Mouse (Mus musculus) megakaryocyte, embryonic 14.5 days (primary cell): ENCODE results near the gene Eps8l2. TPM values are rescaled to one million over a fixed set of nuclear protein-coding genes. Genes with fewer than 3 reads are reported as not detected.

Source experiments
- H3K27me3 ChIP-seq: replicated peaks from 2 replicates; pipeline ENCODE3; 2012; ENCODE audit warnings: inconsistent platforms
- H3K36me3 ChIP-seq: replicated peaks from 2 replicates; pipeline ENCODE3; 2012; ENCODE audit warnings: low read length, inconsistent platforms, mixed read lengths
- H3K4me1 ChIP-seq: 2 replicates; pipeline ENCODE4 v1.6.1; 2012; ENCODE audit warnings: inconsistent platforms
- H3K4me3 ChIP-seq: replicated peaks from 2 replicates; pipeline ENCODE3; 2012; ENCODE audit warnings: moderate library complexity, mild to moderate bottlenecking, inconsistent platforms
- H3K9me3 ChIP-seq: 2 replicates; pipeline ENCODE4 v1.6.1; 2012; ENCODE audit warnings: inconsistent platforms
- FLI1 ChIP-seq: IDR thresholded peaks from 2 replicates; pipeline ENCODE4 v1.6.1; 2012; ENCODE audit warnings: low read length, inconsistent platforms, mixed read lengths
- GATA1 ChIP-seq: IDR thresholded peaks from 3 replicates; pipeline ENCODE4 v1.6.1; 2012; ENCODE audit warnings: mixed read lengths, low read length, inconsistent platforms, borderline replicate concordance
- polyA plus RNA-seq: library from polyadenylated mRNA; stranded (reverse); fragments of >175 nt; gene quantifications from 2 replicates; pipeline ENCODE4 v1.2.3, GENCODE M21; 2012; ENCODE audit warnings: low replicate concordance; ENCODE audit not compliant: insufficient read depth

Gene Eps8l2
- polyA plus RNA-seq, 1 experiment: 0.10 TPM

DNA sequence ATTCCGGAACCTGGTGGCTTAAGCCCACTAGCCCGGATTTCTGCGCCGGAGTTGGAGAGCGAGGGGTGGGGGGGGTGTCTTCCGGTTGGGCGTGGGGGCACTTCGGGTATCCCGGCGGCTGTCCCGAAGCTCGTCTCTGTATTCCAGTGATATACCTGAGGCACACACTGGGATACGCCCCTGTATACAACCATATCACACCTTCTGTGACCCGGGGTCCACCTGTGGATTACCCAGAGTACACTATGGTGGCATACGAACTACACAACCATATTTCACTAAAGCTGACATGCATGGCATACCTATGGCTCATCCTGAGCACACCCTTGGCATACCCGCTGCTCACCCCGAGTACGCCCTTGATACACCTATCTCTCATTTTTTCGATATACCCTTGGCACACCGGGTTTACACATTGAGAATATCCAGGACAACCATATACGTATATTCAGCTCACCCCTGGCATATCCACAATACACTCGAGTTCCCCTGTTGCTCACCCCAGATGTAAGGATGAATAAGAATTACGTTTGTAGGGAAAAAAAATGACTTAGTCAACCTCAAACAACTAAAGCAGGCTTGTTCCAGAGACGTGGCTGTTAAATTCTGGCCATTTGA, 10.2 kb upstream of the Eps8l2 start:
- Histone ChIP-seq H3K4me1 (peaks cover 40% of the 10 kb centered on the region), H3K9me3 (no peaks in the 10 kb centered on the region), H3K36me3 (peaks cover 28% of the 10 kb centered on the region), H3K4me3 (peak overlapping the region; percentile 97), H3K27me3 (peaks cover 4% of the 10 kb centered on the region)
- no peak for TF ChIP-seq GATA1
- no peak for TF ChIP-seq FLI1

DNA sequence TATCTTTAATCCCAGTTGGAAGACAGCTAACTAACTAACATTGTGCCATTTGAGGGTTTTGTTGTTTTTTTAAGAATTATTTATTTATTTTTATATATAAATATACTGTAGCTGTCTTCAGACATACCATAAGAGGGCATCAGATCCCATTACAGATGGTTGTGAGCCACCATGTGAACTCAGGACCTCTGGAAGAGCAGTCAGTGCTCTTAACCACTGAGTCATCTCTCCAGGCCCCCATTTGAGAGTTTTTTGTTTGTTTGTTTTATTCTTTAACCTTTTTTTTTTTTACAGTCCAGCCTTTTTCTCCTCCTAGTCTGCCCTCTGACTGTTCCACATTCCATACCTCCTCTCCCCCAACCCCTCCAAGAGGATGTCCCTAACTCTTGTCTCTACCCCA, 8.0 kb upstream of the Eps8l2 start:
- no peaks in the 10 kb centered on the region for H3K9me3 ChIP-seq
- peaks cover 32% of the 10 kb centered on the region for H3K4me1 ChIP-seq
- TF ChIP-seq FLI1 (no peak), GATA1 (no peak)
- H3K27me3 ChIP-seq: peaks cover 4% of the 10 kb centered on the region
- peaks cover 37% of the 10 kb centered on the region for H3K36me3 ChIP-seq
- H3K4me3 ChIP-seq: no peak overlapping the region

- Histone ChIP-seq H3K36me3 (peaks cover 47% of the 10 kb centered on the region), H3K4me3 (no peak overlapping the region), H3K27me3 (peaks cover under 1% of the 10 kb centered on the region), H3K9me3 (no peaks in the 10 kb centered on the region), H3K4me1 (peaks cover 21% of the 10 kb centered on the region)
- TF ChIP-seq GATA1 (no peak), FLI1 (no peak)
Measured at GRCm38 (mm10) chr7:141331990-141332389, 6.7 kb upstream of the Eps8l2 start.

GRCm38 (mm10) chr7:141335044-141335579, 3.6 kb upstream of the Eps8l2 start:
- peaks cover 17% of the 10 kb centered on the region for H3K4me1 ChIP-seq
- no peaks in the 10 kb centered on the region for H3K9me3 ChIP-seq
- peaks cover 51% of the 10 kb centered on the region for H3K36me3 ChIP-seq
- TF ChIP-seq GATA1 (no peak), FLI1 (no peak)
- no peak overlapping the region for H3K4me3 ChIP-seq
- peaks cover 16% of the 10 kb centered on the region for H3K27me3 ChIP-seq

DNA sequence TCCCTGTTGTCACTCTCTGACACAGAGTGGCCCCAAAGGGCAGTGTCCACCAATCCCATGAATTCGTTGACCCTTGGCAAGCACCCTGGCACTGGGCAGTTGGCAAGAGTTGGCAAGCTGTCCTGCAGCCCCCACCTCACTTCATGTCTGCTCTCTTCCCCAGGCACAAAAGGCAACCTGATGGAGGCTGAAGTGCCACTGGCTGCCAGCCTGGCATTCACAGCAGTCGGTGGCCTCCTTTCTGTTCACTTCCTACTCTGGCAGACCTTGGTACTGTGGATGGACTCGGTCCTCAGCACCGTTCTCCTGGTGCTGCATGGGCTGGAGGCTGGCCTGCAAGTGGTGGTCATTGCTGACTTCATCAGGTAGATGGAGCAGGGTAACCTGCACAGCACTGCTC, 3.0 kb upstream of the Eps8l2 start:
- peaks cover 17% of the 10 kb centered on the region for H3K4me1 ChIP-seq
- peaks cover 21% of the 10 kb centered on the region for H3K27me3 ChIP-seq
- no peak overlapping the region for H3K4me3 ChIP-seq
- no peaks in the 10 kb centered on the region for H3K9me3 ChIP-seq
- TF ChIP-seq GATA1: no peak
- no peak for TF ChIP-seq FLI1
- H3K36me3 ChIP-seq: peaks cover 51% of the 10 kb centered on the region

DNA sequence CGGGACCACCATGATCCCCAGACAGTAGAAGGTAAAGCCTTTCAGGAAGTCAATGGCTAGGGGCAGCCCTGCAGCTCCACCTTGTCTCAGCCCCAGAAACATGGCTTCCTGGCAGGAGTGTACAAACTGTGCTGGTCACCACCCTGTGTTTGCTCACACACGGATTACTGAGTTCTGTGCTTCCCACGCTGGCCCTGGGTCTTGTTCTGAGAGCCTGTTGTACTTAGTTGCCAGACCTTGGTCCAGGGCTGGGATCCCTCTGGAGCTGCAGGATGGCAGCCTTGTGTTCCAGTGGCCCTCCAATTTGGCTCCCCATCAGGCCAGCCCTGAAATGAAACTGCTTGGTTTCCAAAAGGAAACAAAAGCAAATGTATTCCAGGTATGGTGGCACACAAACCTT, 2.4 kb upstream of the Eps8l2 start:
- TF ChIP-seq GATA1: no peak
- no peak for TF ChIP-seq FLI1
- no peak overlapping the region for H3K4me3 ChIP-seq
- H3K36me3 ChIP-seq: peaks cover 51% of the 10 kb centered on the region
- peaks cover 24% of the 10 kb centered on the region for H3K27me3 ChIP-seq
- H3K9me3 ChIP-seq: no peaks in the 10 kb centered on the region
- H3K4me1 ChIP-seq: peaks cover 17% of the 10 kb centered on the region

GRCm38 (mm10) chr7:141337716-141338416, 814 bp upstream of the Eps8l2 start:
- Histone ChIP-seq H3K36me3 (peaks cover 42% of the 10 kb centered on the region), H3K9me3 (no peaks in the 10 kb centered on the region), H3K27me3 (peaks cover 38% of the 10 kb centered on the region), H3K4me3 (no peak overlapping the region), H3K4me1 (peaks cover 17% of the 10 kb centered on the region)
- TF ChIP-seq GATA1: no peak
- TF ChIP-seq FLI1: no peak

DNA sequence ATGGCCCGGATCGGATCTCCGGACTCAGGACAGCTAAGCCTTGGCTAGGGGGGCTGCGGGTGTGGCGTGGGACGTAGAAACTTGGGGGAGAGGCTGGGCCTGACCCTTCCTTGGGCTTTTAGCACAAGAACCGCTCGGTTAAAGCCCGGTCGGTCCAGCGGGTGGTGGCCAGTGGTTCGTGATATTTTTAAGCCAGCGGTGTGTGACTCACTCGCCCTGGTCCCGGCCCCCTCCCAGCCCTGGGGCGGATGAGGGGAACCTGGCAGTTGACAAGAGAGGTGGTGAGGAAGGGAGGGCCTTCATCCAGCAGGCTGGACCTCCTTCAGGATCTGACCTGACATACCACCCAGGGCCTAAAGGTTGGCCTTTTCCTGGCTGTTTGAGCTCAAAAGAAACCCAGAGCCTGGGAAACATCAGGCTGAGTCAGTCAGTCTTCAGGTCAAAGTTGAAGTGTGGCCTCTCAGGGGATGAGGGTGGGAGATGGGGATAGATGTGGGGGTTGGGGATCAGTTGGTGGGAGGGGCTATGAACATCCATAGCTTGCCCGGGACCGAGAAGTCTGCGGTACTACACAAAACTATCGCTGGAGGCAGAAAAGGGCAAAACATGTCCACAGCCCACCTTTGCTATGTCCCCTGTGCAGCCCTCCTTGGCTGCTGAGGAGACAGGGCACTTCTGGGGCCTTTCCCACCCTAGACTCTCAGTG, 688 bp downstream of the Eps8l2 start:
- TF ChIP-seq FLI1 (no peak), GATA1 (no peak)
- peaks cover 28% of the 10 kb centered on the region for H3K36me3 ChIP-seq
- H3K27me3 ChIP-seq: peaks cover 49% of the 10 kb centered on the region
- H3K9me3 ChIP-seq: no peaks in the 10 kb centered on the region
- peaks cover 20% of the 10 kb centered on the region for H3K4me1 ChIP-seq
- H3K4me3 ChIP-seq: no peak overlapping the region

DNA sequence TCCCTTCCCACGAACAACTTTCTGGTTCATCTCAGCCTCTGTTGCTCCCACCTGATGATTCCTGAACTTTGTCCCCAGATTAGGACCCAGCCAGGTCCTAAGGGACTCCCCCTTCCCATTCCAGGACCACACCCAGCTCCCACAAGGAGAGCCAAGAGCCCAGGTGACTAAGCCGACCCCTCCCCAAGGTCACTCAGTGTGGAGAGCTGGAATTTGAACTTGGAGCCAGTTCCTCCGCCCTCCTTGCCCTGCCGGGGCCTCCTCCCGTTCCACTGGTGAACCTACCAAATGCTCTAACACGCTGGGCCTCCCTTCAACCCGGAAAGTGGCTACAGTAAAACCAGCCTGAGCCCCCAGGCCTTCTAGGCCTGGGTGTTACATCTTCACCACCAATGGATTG, 1.3 kb downstream of the Eps8l2 start:
- Histone ChIP-seq H3K27me3 (peaks cover 49% of the 10 kb centered on the region), H3K36me3 (peaks cover 21% of the 10 kb centered on the region), H3K9me3 (no peaks in the 10 kb centered on the region), H3K4me3 (no peak overlapping the region), H3K4me1 (peaks cover 20% of the 10 kb centered on the region)
- TF ChIP-seq GATA1: no peak
- no peak for TF ChIP-seq FLI1

DNA sequence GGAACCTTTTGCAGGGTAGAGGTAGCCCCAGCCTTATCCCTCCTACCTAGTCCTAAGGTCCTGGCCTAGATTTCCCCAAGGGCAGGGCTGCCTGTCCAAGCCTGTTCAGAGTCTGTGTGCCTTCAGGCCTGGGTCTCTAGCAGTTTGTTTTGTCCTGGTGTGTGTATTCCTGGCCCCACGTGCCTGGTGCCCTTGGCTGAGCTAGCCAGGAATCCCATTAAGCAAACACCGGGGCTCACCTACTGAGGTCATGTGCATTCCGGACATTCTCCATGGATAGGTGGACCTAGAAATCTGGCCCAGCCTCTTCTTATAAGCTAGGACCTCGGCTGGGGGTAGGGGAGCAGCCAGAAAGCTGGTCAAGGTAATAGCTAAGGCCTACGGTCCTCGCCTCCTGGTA, 1.8 kb downstream of the Eps8l2 start:
- Histone ChIP-seq H3K4me1 (peaks cover 21% of the 10 kb centered on the region), H3K27me3 (peaks cover 49% of the 10 kb centered on the region), H3K36me3 (peaks cover 17% of the 10 kb centered on the region), H3K9me3 (no peaks in the 10 kb centered on the region), H3K4me3 (no peak overlapping the region)
- TF ChIP-seq GATA1 (no peak), FLI1 (no peak)
